Mouse (Mus musculus): ENCODE measurements around the gene Gpr156.

DNA sequence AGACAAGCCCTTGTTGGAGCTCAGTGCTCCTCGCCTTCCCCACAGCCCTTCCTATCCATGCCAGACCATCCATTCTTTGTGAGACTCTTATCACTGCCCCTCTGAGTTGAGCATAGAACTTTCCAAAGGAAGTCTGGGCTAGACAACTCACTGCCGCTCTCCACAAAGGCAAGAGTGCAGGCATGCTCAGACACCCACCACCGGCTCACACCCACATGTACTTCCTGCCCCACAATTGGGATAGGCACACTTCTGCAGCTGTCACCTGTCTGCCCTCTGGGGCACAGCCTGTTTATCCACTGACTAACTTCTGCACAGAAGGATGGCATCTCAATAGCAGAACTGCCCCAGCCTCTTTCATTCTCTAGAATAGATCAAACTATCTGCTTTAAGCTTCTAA lies 86.2 kb downstream of the Gpr156 start:
- TF ChIP-seq CTCF (IDR thresholded peaks at IDR 0.05; ENCODE audit: extremely low read depth, insufficient read length, insufficient replicate concordance, low read depth, low read length): no peak
- TF ChIP-seq POLR2A (IDR thresholded peaks at IDR 0.05; ENCODE audit: low read depth, low read length): no peak

All from small intestine, adult 2 months (tissue).